Mouse (Mus musculus) ovary, postnatal 36 days (tissue): Measurements from ENCODE around the gene Ube2q1.
A peak's percentile ranks its signal among the peaks of the same experiment; 100 is the strongest.

Experiments
- DNase-seq: peaks from one replicate; pipeline ENCODE4 v3.0.0; 2022; ENCODE audit warnings: low spot score, mixed read lengths

Ube2q1 gene

GRCm38 (mm10) chr3:89772968-89773709 is at the start of gene Ube2q1:
TSS of gene Ube2q1 (plus strand) at chr3:89773616.
- DNase-seq, result peak; percentile 95

GRCm38 (mm10) chr3:89727028-89727427 is 46.4 kb upstream of the Ube2q1 start:
- DNase-seq, result peak; percentile 55

- DNase-seq, result no peak
Measured at GRCm38 (mm10) chr3:89728848-89729247, 44.6 kb upstream of the Ube2q1 start.

- peak; percentile 86 for DNase-seq
Measured at GRCm38 (mm10) chr3:89730350-89731331, 42.8 kb upstream of the Ube2q1 start.

GRCm38 (mm10) chr3:89732091-89732490 is 41.3 kb upstream of the Ube2q1 start:
- DNase-seq, result no peak

GRCm38 (mm10) chr3:89738509-89738908 is 34.9 kb upstream of the Ube2q1 start:
- DNase-seq, result no peak

- DNase-seq, result no peak
Measured at GRCm38 (mm10) chr3:89752307-89752706, 21.1 kb upstream of the Ube2q1 start.

- DNase-seq, result no peak
Measured at GRCm38 (mm10) chr3:89755283-89755682, 18.1 kb upstream of the Ube2q1 start.

- DNase-seq, result no peak
Measured at GRCm38 (mm10) chr3:89757851-89758250, 15.6 kb upstream of the Ube2q1 start.

GRCm38 (mm10) chr3:89759786-89760185 is 13.6 kb upstream of the Ube2q1 start:
- no peak for DNase-seq

- peak; percentile 84 for DNase-seq
Measured at GRCm38 (mm10) chr3:89764119-89764724, 9.2 kb upstream of the Ube2q1 start, which contains the start of gene Chrnb2. TSS of gene Chrnb2 (minus strand) at chr3:89764632.

- no peak for DNase-seq
Measured at GRCm38 (mm10) chr3:89769584-89769983, 3.8 kb upstream of the Ube2q1 start.

GRCm38 (mm10) chr3:89770425-89771002 is 2.9 kb upstream of the Ube2q1 start:
- no peak for DNase-seq

- peak; percentile 76 for DNase-seq
Measured at GRCm38 (mm10) chr3:89772588-89772967, 838 bp upstream of the Ube2q1 start.

- peak; percentile 54 for DNase-seq
Measured at GRCm38 (mm10) chr3:89773740-89774211, 360 bp downstream of the Ube2q1 start.

GRCm38 (mm10) chr3:89774236-89774960 is 982 bp downstream of the Ube2q1 start:
- DNase-seq, result no peak

GRCm38 (mm10) chr3:89776001-89776400 is 2.6 kb downstream of the Ube2q1 start:
- no peak for DNase-seq

- DNase-seq, result no peak
Measured at GRCm38 (mm10) chr3:89780102-89780501, 6.7 kb downstream of the Ube2q1 start.

- no peak for DNase-seq
Measured at GRCm38 (mm10) chr3:89781640-89782039, 8.2 kb downstream of the Ube2q1 start.

- peak; percentile 90 for DNase-seq
Measured at GRCm38 (mm10) chr3:89784991-89785753, 11.8 kb downstream of the Ube2q1 start.
